Mouse (Mus musculus) gastrocnemius, adult 2 months (tissue): ENCODE measurements around the gene Trappc10. TPM values are rescaled to one million over a fixed set of nuclear protein-coding genes. Genes with fewer than 3 reads are reported as not detected.
A peak's percentile ranks its signal among the peaks of the same experiment; 100 is the strongest.

ENCODE experiments used
- DNase-seq: peaks from one replicate; pipeline ENCODE4 v3.0.0; 2022
- H3K27ac ChIP-seq: fragments of 200-600 bp; 2 replicates; pipeline ENCODE4 v1.8.1; 2022; ENCODE audit warnings: mild to moderate bottlenecking
- H3K4me3 ChIP-seq: fragments of 200-600 bp; 2 replicates; pipeline ENCODE4 v1.8.1; 2022; ENCODE audit warnings: mild to moderate bottlenecking, moderate library complexity
- CTCF ChIP-seq: fragments of 200-600 bp; IDR thresholded peaks from 2 replicates; pipeline ENCODE4 v1.8.1; 2022; ENCODE audit warnings: antibody characterized with exemption, mild to moderate bottlenecking, moderate library complexity
- intact Hi-C: fragments of 180-260 bp; cut with DNase I; formaldehyde crosslinking; loops from one replicate; pipeline ENCODE4 v1.15.1; 2025
- total RNA-seq, 2 experiments: library from RNA; stranded (reverse); gene quantifications; 2 replicates each; pipeline ENCODE4 v1.2.3; 2021

The Trappc10 gene
- total RNA-seq, 2 experiments from 2014 or later, result 37.9 to 40.1 TPM

- peak overlapping the region; percentile 90 for H3K4me3 ChIP-seq
- H3K27ac ChIP-seq, result peak overlapping the region; percentile 96
- no peak for TF ChIP-seq CTCF
- intact Hi-C loops, result no loop called here
- no peak for DNase-seq
Observed at GRCm38 (mm10) chr10:78245225-78245547, 745 bp upstream of the Trappc10 start.

GRCm38 (mm10) chr10:78244058-78244437 lies 393 bp downstream of the Trappc10 start:
- peak; percentile 63 for DNase-seq
- intact Hi-C loops, result no loop called here

GRCm38 (mm10) chr10:78238926-78239325 lies 5.5 kb downstream of the Trappc10 start:
- peak overlapping the region; percentile 31 for H3K27ac ChIP-seq
- no peak overlapping the region for H3K4me3 ChIP-seq
- DNase-seq, result peak; percentile 48
- no peak for TF ChIP-seq CTCF
- intact Hi-C loops, result no loop called here

More at GRCm38 (mm10) chr10:78244058-78244437, 393 bp downstream of the Trappc10 start:
- peak overlapping the region; percentile 90 for H3K4me3 ChIP-seq
- peak overlapping the region; percentile 96 for H3K27ac ChIP-seq
- no peak for TF ChIP-seq CTCF

- TF ChIP-seq CTCF, result no peak
- no peak for DNase-seq
- Histone ChIP-seq H3K4me3 (no peak overlapping the region), H3K27ac (peak overlapping the region; percentile 31)
- intact Hi-C loops, result no loop called here
Observed at GRCm38 (mm10) chr10:78238297-78238696, 6.1 kb downstream of the Trappc10 start.

- intact Hi-C loops, result no loop called here
- Histone ChIP-seq H3K4me3 (no peak overlapping the region), H3K27ac (no peak overlapping the region)
- DNase-seq, result no peak
- TF ChIP-seq CTCF, result no peak
Observed at GRCm38 (mm10) chr10:78237809-78238208, 6.6 kb downstream of the Trappc10 start.

GRCm38 (mm10) chr10:78236885-78237629 lies 7.4 kb downstream of the Trappc10 start:
- Histone ChIP-seq H3K4me3 (no peak overlapping the region), H3K27ac (no peak overlapping the region)
- no peak for DNase-seq
- no peak for TF ChIP-seq CTCF
- intact Hi-C loops, result no loop called here

GRCm38 (mm10) chr10:78233756-78234155 lies 10.7 kb downstream of the Trappc10 start:
- no peak overlapping the region for H3K27ac ChIP-seq
- no peak for DNase-seq
- no peak for TF ChIP-seq CTCF
- intact Hi-C loops, result no loop called here
- no peak overlapping the region for H3K4me3 ChIP-seq

- no peak for TF ChIP-seq CTCF
- intact Hi-C loops, result no loop called here
- no peak for DNase-seq
- H3K27ac ChIP-seq, result peak overlapping the region; percentile 68
- no peak overlapping the region for H3K4me3 ChIP-seq
Observed at GRCm38 (mm10) chr10:78233161-78233560, 11.3 kb downstream of the Trappc10 start.

GRCm38 (mm10) chr10:78232301-78232980 lies 12.0 kb downstream of the Trappc10 start:
- Histone ChIP-seq H3K4me3 (no peak overlapping the region), H3K27ac (peak overlapping the region; percentile 68)
- intact Hi-C loops, result no loop called here
- peak; percentile 79 for DNase-seq
- TF ChIP-seq CTCF, result no peak

- Histone ChIP-seq H3K4me3 (no peak overlapping the region), H3K27ac (peak overlapping the region; percentile 49)
- intact Hi-C loops, result no loop called here
- DNase-seq, result no peak
- no peak for TF ChIP-seq CTCF
Observed at GRCm38 (mm10) chr10:78228560-78228928, 15.9 kb downstream of the Trappc10 start.

- no peak overlapping the region for H3K4me3 ChIP-seq
- intact Hi-C loops, result no loop called here
- no peak for TF ChIP-seq CTCF
- peak overlapping the region; percentile 49 for H3K27ac ChIP-seq
- DNase-seq, result no peak
Observed at GRCm38 (mm10) chr10:78227875-78228559, 16.4 kb downstream of the Trappc10 start.

- Histone ChIP-seq H3K27ac (peak overlapping the region; percentile 80), H3K4me3 (no peak overlapping the region)
- no peak for DNase-seq
- intact Hi-C loops, result no loop called here
- no peak for TF ChIP-seq CTCF
Observed at GRCm38 (mm10) chr10:78224136-78224535, 20.3 kb downstream of the Trappc10 start.

GRCm38 (mm10) chr10:78222908-78223307 lies 21.5 kb downstream of the Trappc10 start:
- peak overlapping the region; percentile 80 for H3K27ac ChIP-seq
- peak overlapping the region; percentile 5 for H3K4me3 ChIP-seq
- intact Hi-C loops, result no loop called here
- peak; percentile 72 for DNase-seq
- no peak for TF ChIP-seq CTCF
